Mouse (Mus musculus): ENCODE measurements around the gene Zmiz1.

DNA sequence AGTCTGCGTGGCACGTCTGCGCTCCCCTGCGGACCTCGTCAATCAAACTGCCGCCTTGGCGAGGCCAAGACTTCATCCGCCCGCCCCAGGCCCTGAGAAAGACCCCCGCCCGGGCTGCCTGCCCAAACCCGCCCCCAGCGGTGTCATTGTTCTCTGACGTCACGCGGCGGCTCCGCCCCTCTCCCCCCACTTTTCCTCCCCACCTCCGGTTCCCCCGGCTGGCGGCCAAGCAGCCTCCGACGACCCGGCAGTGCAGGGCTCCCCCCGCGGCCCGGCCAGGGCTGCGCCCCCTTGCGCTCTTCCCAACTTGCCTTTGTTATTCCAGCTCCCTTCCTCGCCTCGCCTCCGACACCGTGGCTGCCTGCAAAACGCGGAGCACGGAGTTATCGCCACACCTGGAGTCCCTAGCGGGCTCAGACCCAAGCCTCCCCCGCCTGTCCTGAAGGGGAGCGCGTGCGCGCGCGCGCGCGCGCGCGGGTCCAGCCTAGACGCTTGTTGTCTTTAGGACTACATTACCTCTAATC lies 1.5 kb upstream of the Zmiz1 start:
- TF ChIP-seq POLR2A (IDR thresholded peaks at IDR 0.05; ENCODE audit: borderline replicate concordance, low read depth, low read length) = no peak
- TF ChIP-seq CTCF (IDR thresholded peaks at IDR 0.05; ENCODE audit: low read depth, low read length) = peak; percentile 34; the same call in 1 of the 2 replicates

All from bone marrow macrophage, adult 2 months (primary cell).